Mouse (Mus musculus): ENCODE data around the gene Rbm8a. TPM values are rescaled to one million over a fixed set of nuclear protein-coding genes. Genes with fewer than 3 reads are reported as not detected.
A peak's percentile ranks its signal among the peaks of the same experiment; 100 is the strongest.

The Rbm8a gene
- total and polyA plus RNA-seq, 3 experiments: 231 to 363 TPM; not detected in 1

GRCm38 (mm10) chr3:96590657-96591056, 39.1 kb upstream of the Rbm8a start:
- Histone ChIP-seq H3K4me1 (ENCODE audit: control insufficient read depth in 1 of 2, insufficient read depth in 2 of 2, low read length in 2 of 2) (peaks cover 4 to 7% of the 10 kb centered on the region in 2 experiments; a peak in 3 of 4 replicates), H3K36me3 (ENCODE audit: control insufficient read depth in 1 of 2, insufficient read depth in 2 of 2, low read length in 2 of 2) (peaks cover 0 to 5% of the 10 kb centered on the region in 2 experiments; a peak in 2 of 4 replicates), H3K27ac (ENCODE audit: control insufficient read depth, low read depth, low read length) (no peak overlapping the region), H3K79me2 (ENCODE audit: control insufficient read depth, insufficient read depth, low read length, poor library complexity) (peaks cover 3% of the 10 kb centered on the region; the same call in 1 of the 2 replicates), H3K27me3 (ENCODE audit: control insufficient read depth in 1 of 2, insufficient read depth in 2 of 2, low read length in 2 of 2) (no peaks in the 10 kb centered on the region), H3K9me3 (replicated peaks; ENCODE audit: insufficient read depth, low read length) (no peaks in the 10 kb centered on the region), H3K9ac (ENCODE audit: control insufficient read depth, low read depth, low read length, poor library complexity, severe bottlenecking) (no peak overlapping the region), H3K4me3 (ENCODE audit: control insufficient read depth in 1 of 2, insufficient read depth in 1 of 2, low read depth in 2 of 2, low read length in 2 of 2) (no peak overlapping the region)
- no peak for TF ChIP-seq POLR2AphosphoS5 (IDR thresholded peaks at IDR 0.05; ENCODE audit: borderline replicate concordance, low read depth, low read length)
- TF ChIP-seq NRF1 (IDR thresholded peaks at IDR 0.05; ENCODE audit: insufficient read depth, low read depth, low read length, poor library complexity, severe bottlenecking): no peak
- peak; percentile 91 for TF ChIP-seq TBP (IDR thresholded peaks at IDR 0.05; ENCODE audit: low read depth, low read length)
- no peak for TF ChIP-seq ZMIZ1 (IDR thresholded peaks at IDR 0.05; ENCODE audit: low read depth, low read length)
- TF ChIP-seq CTCF (IDR thresholded peaks at IDR 0.05 in 2 of 3, conservative IDR thresholded peaks at IDR 0.05 in 1 of 3; ENCODE audit: control insufficient read depth in 1 of 3, insufficient read depth in 1 of 3, low read depth in 2 of 3, low read length in 3 of 3, poor library complexity in 1 of 3, severe bottlenecking in 1 of 3): 0 out of 6 replicates have a peak, but pooled peaks of 1 of the 3 experiments have one; percentile 7
- DNase-seq (ENCODE audit: low read depth, low spot score): peak; percentile 24

DNA sequence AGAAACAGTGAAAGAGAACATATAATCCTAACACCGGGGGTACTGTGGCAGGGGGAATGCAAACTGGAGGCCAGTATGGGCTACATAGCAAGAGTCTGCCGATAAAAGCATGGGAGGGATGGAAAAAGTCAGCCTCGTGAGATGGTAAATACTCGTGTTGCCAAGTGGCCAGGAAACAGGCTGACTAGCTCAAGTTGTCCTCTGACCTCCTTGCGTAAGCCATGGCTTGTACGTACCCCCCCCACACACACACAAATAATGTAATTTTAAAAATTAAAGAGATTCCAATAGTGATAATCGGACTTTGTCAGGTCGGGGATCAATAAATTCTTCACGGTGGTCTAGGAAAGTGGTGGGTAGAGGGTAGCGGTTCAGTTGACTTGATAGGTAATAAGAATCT, 36.4 kb upstream of the Rbm8a start:
- H3K27ac ChIP-seq (ENCODE audit: control insufficient read depth, low read depth, low read length): peak overlapping the region; percentile 79
- peak; percentile 84 for DNase-seq (ENCODE audit: low read depth, low spot score)

GRCm38 (mm10) chr3:96593790-96594560, 35.8 kb upstream of the Rbm8a start, which contains the start of gene Polr3gl:
Gene Polr3gl, minus strand, starts transcription at chr3:96594181.
- H3K4me3 ChIP-seq (ENCODE audit: control insufficient read depth in 1 of 2, insufficient read depth in 1 of 2, low read depth in 2 of 2, low read length in 2 of 2): peak within 1 kb of the TSS; percentile 75 to 77
- peaks cover 3% of the 10 kb centered on the region; the same call in 1 of the 2 replicates for H3K79me2 ChIP-seq (ENCODE audit: control insufficient read depth, insufficient read depth, low read length, poor library complexity)
- peak within 1 kb of the TSS; percentile 79 for H3K27ac ChIP-seq (ENCODE audit: control insufficient read depth, low read depth, low read length)
- no peaks in the 10 kb centered on the region for H3K27me3 ChIP-seq (ENCODE audit: control insufficient read depth in 1 of 2, insufficient read depth in 2 of 2, low read length in 2 of 2)
- peak; percentile 100 for DNase-seq (ENCODE audit: low read depth, low spot score)
- no peaks in the 10 kb centered on the region for H3K9me3 ChIP-seq (replicated peaks; ENCODE audit: insufficient read depth, low read length)
- peaks cover 4 to 7% of the 10 kb centered on the region in 2 experiments; a peak in 3 of 4 replicates for H3K4me1 ChIP-seq (ENCODE audit: control insufficient read depth in 1 of 2, insufficient read depth in 2 of 2, low read length in 2 of 2)
- peaks cover 0 to 5% of the 10 kb centered on the region in 2 experiments; a peak in 2 of 4 replicates for H3K36me3 ChIP-seq (ENCODE audit: control insufficient read depth in 1 of 2, insufficient read depth in 2 of 2, low read length in 2 of 2)
- peak within 1 kb of the TSS; percentile 76 for H3K9ac ChIP-seq (ENCODE audit: control insufficient read depth, low read depth, low read length, poor library complexity, severe bottlenecking)
- TF ChIP-seq TAL1 (IDR thresholded peaks at IDR 0.05; ENCODE audit: low read length) (no peak), MAX (IDR thresholded peaks at IDR 0.05; ENCODE audit: low read length) (peak; percentile 66), CHD2 (IDR thresholded peaks at IDR 0.05; ENCODE audit: low read length) (peak; percentile 61), MYC (IDR thresholded peaks at IDR 0.05; ENCODE audit: low read depth, low read length) (peak; percentile 76), ZMIZ1 (IDR thresholded peaks at IDR 0.05; ENCODE audit: low read depth, low read length) (no peak; the same call in none of the 2 replicates), GATA1 (IDR thresholded peaks at IDR 0.05; ENCODE audit: low read depth, low read length) (peak; percentile 79), NRF1 (IDR thresholded peaks at IDR 0.05; ENCODE audit: insufficient read depth, low read depth, low read length, poor library complexity, severe bottlenecking) (peak; percentile 60; the same call in 1 of the 2 replicates), E2F4 (IDR thresholded peaks at IDR 0.05; ENCODE audit: borderline replicate concordance, low read depth, low read length) (no peak), ELF1 (IDR thresholded peaks at IDR 0.05; ENCODE audit: low read depth, low read length) (peak; percentile 82), POLR2AphosphoS2 (IDR thresholded peaks at IDR 0.05; ENCODE audit: low read length) (peak; percentile 89), POLR2A (IDR thresholded peaks at IDR 0.05; ENCODE audit: control insufficient read depth in 1 of 2, insufficient read depth in 1 of 2, low read depth in 1 of 2, low read length in 2 of 2, poor library complexity in 1 of 2) (peak; percentile 92 to 97), MXI1 (IDR thresholded peaks at IDR 0.05; ENCODE audit: low read depth, low read length) (no peak; the same call in none of the 2 replicates), MYB (IDR thresholded peaks at IDR 0.05; ENCODE audit: low read depth, low read length) (no peak), MAZ (IDR thresholded peaks at IDR 0.05; ENCODE audit: low read depth, low read length) (no peak), CTCF (IDR thresholded peaks at IDR 0.05 in 2 of 3, conservative IDR thresholded peaks at IDR 0.05 in 1 of 3; ENCODE audit: control insufficient read depth in 1 of 3, insufficient read depth in 1 of 3, low read depth in 2 of 3, low read length in 3 of 3, poor library complexity in 1 of 3, severe bottlenecking in 1 of 3) (peak; percentile 45 to 77 (median 59))

More for the DNA sequence above, 36.4 kb upstream of the Rbm8a start:
- Histone ChIP-seq H3K9me3 (replicated peaks; ENCODE audit: insufficient read depth, low read length) (no peaks in the 10 kb centered on the region), H3K36me3 (ENCODE audit: control insufficient read depth in 1 of 2, insufficient read depth in 2 of 2, low read length in 2 of 2) (peaks cover 0 to 5% of the 10 kb centered on the region in 2 experiments; a peak in 2 of 4 replicates), H3K9ac (ENCODE audit: control insufficient read depth, low read depth, low read length, poor library complexity, severe bottlenecking) (peak overlapping the region; percentile 76), H3K4me1 (ENCODE audit: control insufficient read depth in 1 of 2, insufficient read depth in 2 of 2, low read length in 2 of 2) (peaks cover 4 to 7% of the 10 kb centered on the region in 2 experiments; a peak in 3 of 4 replicates), H3K79me2 (ENCODE audit: control insufficient read depth, insufficient read depth, low read length, poor library complexity) (peaks cover 3% of the 10 kb centered on the region; the same call in 1 of the 2 replicates), H3K27me3 (ENCODE audit: control insufficient read depth in 1 of 2, insufficient read depth in 2 of 2, low read length in 2 of 2) (no peaks in the 10 kb centered on the region), H3K4me3 (ENCODE audit: control insufficient read depth in 1 of 2, insufficient read depth in 1 of 2, low read depth in 2 of 2, low read length in 2 of 2) (peak overlapping the region; percentile 75 to 77)
- TF ChIP-seq MAX (IDR thresholded peaks at IDR 0.05; ENCODE audit: low read length) (peak; percentile 70), E2F4 (IDR thresholded peaks at IDR 0.05; ENCODE audit: borderline replicate concordance, low read depth, low read length) (no peak), RCOR1 (IDR thresholded peaks at IDR 0.05; ENCODE audit: low read depth, low read length) (no peak; the same call in 1 of the 2 replicates), MXI1 (IDR thresholded peaks at IDR 0.05; ENCODE audit: low read depth, low read length) (peak; percentile 52; the same call in 1 of the 2 replicates), MYC (IDR thresholded peaks at IDR 0.05; ENCODE audit: low read depth, low read length) (peak; percentile 56; the same call in 1 of the 2 replicates), GATA1 (IDR thresholded peaks at IDR 0.05; ENCODE audit: low read depth, low read length) (no peak; the same call in 1 of the 2 replicates), ZKSCAN1 (IDR thresholded peaks at IDR 0.05; ENCODE audit: low read depth, low read length) (no peak), USF2 (IDR thresholded peaks at IDR 0.05; ENCODE audit: borderline replicate concordance in 1 of 2, insufficient read depth in 1 of 2, low read depth in 1 of 2, low read length in 2 of 2) (no peak), POLR2AphosphoS2 (IDR thresholded peaks at IDR 0.05; ENCODE audit: low read length) (no peak), TBP (IDR thresholded peaks at IDR 0.05; ENCODE audit: low read depth, low read length) (no peak), SMC3 (IDR thresholded peaks at IDR 0.05; ENCODE audit: low read depth, low read length) (no peak), CHD1 (IDR thresholded peaks at IDR 0.05; ENCODE audit: low read depth, low read length) (0 out of 2 replicates have a peak, but pooled peaks have one; percentile 80), JUND (IDR thresholded peaks at IDR 0.05; ENCODE audit: low read depth, low read length) (no peak), BHLHE40 (IDR thresholded peaks at IDR 0.05; ENCODE audit: borderline replicate concordance, low read depth, low read length) (no peak)

Measured in MEL (cell line).